Mouse (Mus musculus) spleen, adult 2 months (tissue): ENCODE measurements around the gene Rrn3.

ENCODE experiments used
- CTCF ChIP-seq: fragments of 200-500 bp; IDR thresholded peaks from 2 replicates; pipeline ENCODE4 v1.5.1; 2011; ENCODE audit warnings: mild to moderate bottlenecking, inconsistent platforms; ENCODE audit not compliant: insufficient read depth, insufficient read length, insufficient replicate concordance; ENCODE audit errors: extremely low read depth
- POLR2A ChIP-seq: fragments of 200-500 bp; IDR thresholded peaks from 2 replicates; pipeline ENCODE4 v1.6.1; 2011; ENCODE audit warnings: low read depth, low read length, inconsistent platforms

DNA sequence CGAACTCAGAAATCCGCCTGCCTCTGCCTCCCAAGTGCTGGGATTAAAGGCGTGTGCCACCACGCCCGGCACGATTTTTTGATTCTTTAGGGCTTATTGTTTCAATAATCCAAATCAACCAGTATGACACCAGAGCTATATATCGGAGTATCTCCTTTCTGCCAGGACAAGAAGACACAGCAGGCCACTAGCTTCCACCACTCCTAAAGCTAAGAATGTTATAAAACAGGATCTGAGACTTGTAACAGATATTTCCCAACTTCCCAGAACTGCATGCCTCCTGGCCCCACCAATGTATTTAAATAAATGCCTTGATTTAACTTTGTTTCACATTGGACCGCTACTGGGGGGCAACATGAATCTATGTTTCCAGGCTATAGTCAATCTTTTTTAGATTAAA, 32.8 kb upstream of the Rrn3 start:
- TF ChIP-seq CTCF = no peak
- no peak for TF ChIP-seq POLR2A
